Mouse (Mus musculus) retina, postnatal 1 day (tissue): Measurements from ENCODE around the gene Pcca.

Experiments
- DNase-seq: peaks from one replicate; pipeline ENCODE4 v3.0.0-alpha.2; 2012

The Pcca gene

GRCm38 (mm10) chr14:122896106-122896505 is 362.0 kb downstream of the Pcca start:
- no peak for DNase-seq

- DNase-seq = no peak
Measured at GRCm38 (mm10) chr14:122898550-122898949, 364.4 kb downstream of the Pcca start.

- peak; percentile 42 for DNase-seq
Measured at GRCm38 (mm10) chr14:122900679-122901078, 366.6 kb downstream of the Pcca start.

GRCm38 (mm10) chr14:122901177-122901576 is 367.1 kb downstream of the Pcca start:
- DNase-seq = no peak

- no peak for DNase-seq
Measured at GRCm38 (mm10) chr14:122901715-122902114, 367.6 kb downstream of the Pcca start.

- peak; percentile 25 for DNase-seq
Measured at GRCm38 (mm10) chr14:122902136-122902535, 368.0 kb downstream of the Pcca start.

GRCm38 (mm10) chr14:122902884-122903283 is 368.8 kb downstream of the Pcca start:
- peak; percentile 41 for DNase-seq

- no peak for DNase-seq
Measured at GRCm38 (mm10) chr14:122903923-122904351, 369.8 kb downstream of the Pcca start.

- DNase-seq = no peak
Measured at GRCm38 (mm10) chr14:122905007-122905406, 370.9 kb downstream of the Pcca start.

GRCm38 (mm10) chr14:122908075-122908474 is 374.0 kb downstream of the Pcca start:
- DNase-seq = no peak

- no peak for DNase-seq
Measured at GRCm38 (mm10) chr14:122909368-122910091, 375.4 kb downstream of the Pcca start.

- DNase-seq = no peak
Measured at GRCm38 (mm10) chr14:122911265-122911664, 377.1 kb downstream of the Pcca start.

GRCm38 (mm10) chr14:122912137-122912536 is 378.0 kb downstream of the Pcca start:
- peak; percentile 22 for DNase-seq

GRCm38 (mm10) chr14:122912812-122913498 is 378.8 kb downstream of the Pcca start:
- peak; percentile 67 for DNase-seq

- DNase-seq = no peak
Measured at GRCm38 (mm10) chr14:122913657-122914056, 379.5 kb downstream of the Pcca start, which contains the start of gene Ggact. Ggact (minus strand) TSS chr14:122913757.

- DNase-seq = no peak
Measured at GRCm38 (mm10) chr14:122917676-122918075, 383.6 kb downstream of the Pcca start.

- DNase-seq = no peak
Measured at GRCm38 (mm10) chr14:122920011-122920410, 385.9 kb downstream of the Pcca start.

- DNase-seq = no peak
Measured at GRCm38 (mm10) chr14:122936460-122936859, 402.3 kb downstream of the Pcca start.
